Mouse (Mus musculus) c-Kit-positive CD71-negative TER-119-negative erythroid progenitor cells, embryonic 14.5 days (primary cell): ENCODE results near the gene Cul9.
"Not testable (repeated sequence)": the region's sequence is repeated elsewhere in the genome, so short reads cannot be mapped to it uniquely, and the experiment has no call there.

Experiments used
- DNase-seq: peaks from one replicate; pipeline ENCODE4 v3.0.0-alpha.2; 2013; ENCODE audit warnings: low read depth

Gene Cul9

GRCm38 (mm10) chr17:46545813-46546564 lies at the start of gene Cul9:
Cul9 (minus strand) TSS chr17:46546388.
- DNase-seq: no peak

- DNase-seq: no peak
These were observed 49.1 kb upstream of the Cul9 start for GRCm38 (mm10) chr17:46595336-46595735.

GRCm38 (mm10) chr17:46594606-46595005 lies 48.4 kb upstream of the Cul9 start:
- DNase-seq: no peak

GRCm38 (mm10) chr17:46593124-46593523 lies 46.9 kb upstream of the Cul9 start:
- no peak for DNase-seq

- no peak for DNase-seq
These were observed 45.2 kb upstream of the Cul9 start for GRCm38 (mm10) chr17:46591406-46591805.

- no peak for DNase-seq
These were observed 44.3 kb upstream of the Cul9 start for GRCm38 (mm10) chr17:46590439-46590838.

- DNase-seq: no peak
These were observed 43.6 kb upstream of the Cul9 start for GRCm38 (mm10) chr17:46589635-46590314.

- no peak for DNase-seq
These were observed 42.7 kb upstream of the Cul9 start for GRCm38 (mm10) chr17:46588913-46589312.

- DNase-seq: peak; percentile 54
These were observed 42.0 kb upstream of the Cul9 start for GRCm38 (mm10) chr17:46588173-46588572.

GRCm38 (mm10) chr17:46586327-46586726 lies 40.1 kb upstream of the Cul9 start:
- DNase-seq: no peak

- DNase-seq: no peak
These were observed 32.5 kb upstream of the Cul9 start for GRCm38 (mm10) chr17:46578650-46579049.

- DNase-seq: no peak
These were observed 29.9 kb upstream of the Cul9 start for GRCm38 (mm10) chr17:46576070-46576469.

GRCm38 (mm10) chr17:46574535-46574934 lies 28.3 kb upstream of the Cul9 start:
- DNase-seq: no peak

- no peak for DNase-seq
These were observed 24.8 kb upstream of the Cul9 start for GRCm38 (mm10) chr17:46571005-46571404.

- DNase-seq: no peak
These were observed 13.0 kb upstream of the Cul9 start for GRCm38 (mm10) chr17:46559146-46559545.

GRCm38 (mm10) chr17:46558151-46558550 lies 12.0 kb upstream of the Cul9 start:
- DNase-seq: no peak

GRCm38 (mm10) chr17:46557321-46557720 lies 11.1 kb upstream of the Cul9 start:
- not testable (repeated sequence) for DNase-seq

- DNase-seq: no peak
These were observed 10.4 kb upstream of the Cul9 start for GRCm38 (mm10) chr17:46556584-46556945.

- DNase-seq: peak; percentile 96
These were observed 9.7 kb upstream of the Cul9 start, which contains the start of gene Srf for GRCm38 (mm10) chr17:46555673-46556583. Srf (minus strand) TSS chr17:46556175.

- DNase-seq: no peak
These were observed 8.9 kb upstream of the Cul9 start for GRCm38 (mm10) chr17:46554977-46555672.

GRCm38 (mm10) chr17:46554646-46554976 lies 8.4 kb upstream of the Cul9 start:
- DNase-seq: no peak

GRCm38 (mm10) chr17:46553926-46554325 lies 7.7 kb upstream of the Cul9 start:
- no peak for DNase-seq
